Mouse (Mus musculus) mesoderm, embryonic 11.5 days (tissue): ENCODE data around the gene Fam184b.

ENCODE experiments used
- DNase-seq: peaks from one replicate; pipeline ENCODE4 v3.0.0-alpha.2; 2012; ENCODE audit warnings: low read depth, low spot score

Fam184b gene

GRCm38 (mm10) chr5:45514599-45514998 is 124.8 kb downstream of the Fam184b start:
- no peak for DNase-seq

GRCm38 (mm10) chr5:45513511-45513910 is 125.9 kb downstream of the Fam184b start:
- DNase-seq = no peak

GRCm38 (mm10) chr5:45512908-45513307 is 126.5 kb downstream of the Fam184b start:
- DNase-seq = no peak

- no peak for DNase-seq
These were observed 129.3 kb downstream of the Fam184b start for GRCm38 (mm10) chr5:45510071-45510470.

GRCm38 (mm10) chr5:45497564-45497963 is 141.8 kb downstream of the Fam184b start:
- no peak for DNase-seq

GRCm38 (mm10) chr5:45496930-45497550 is 142.4 kb downstream of the Fam184b start:
- DNase-seq = no peak

- DNase-seq = no peak
These were observed 142.9 kb downstream of the Fam184b start for GRCm38 (mm10) chr5:45496479-45496878.

- no peak for DNase-seq
These were observed 143.4 kb downstream of the Fam184b start for GRCm38 (mm10) chr5:45496042-45496441.

- DNase-seq = no peak
These were observed 143.9 kb downstream of the Fam184b start for GRCm38 (mm10) chr5:45495429-45495975.

GRCm38 (mm10) chr5:45494093-45494755 is 145.2 kb downstream of the Fam184b start:
- DNase-seq = no peak

GRCm38 (mm10) chr5:45493191-45494092 is 146.0 kb downstream of the Fam184b start, which contains the start of gene Lap3:
Lap3 (plus strand) TSS chr5:45493374.
- DNase-seq = peak; percentile 98

- no peak for DNase-seq
These were observed 147.6 kb downstream of the Fam184b start for GRCm38 (mm10) chr5:45491776-45492175.

GRCm38 (mm10) chr5:45483654-45484053 is 155.8 kb downstream of the Fam184b start:
- DNase-seq = no peak

GRCm38 (mm10) chr5:45482607-45483006 is 156.8 kb downstream of the Fam184b start:
- no peak for DNase-seq

GRCm38 (mm10) chr5:45481125-45481524 is 158.3 kb downstream of the Fam184b start:
- DNase-seq = no peak

- DNase-seq = no peak
These were observed 159.3 kb downstream of the Fam184b start for GRCm38 (mm10) chr5:45480066-45480465.
